Mouse (Mus musculus): Measurements from ENCODE around the gene Cc2d2a.

Gene Cc2d2a

DNA sequence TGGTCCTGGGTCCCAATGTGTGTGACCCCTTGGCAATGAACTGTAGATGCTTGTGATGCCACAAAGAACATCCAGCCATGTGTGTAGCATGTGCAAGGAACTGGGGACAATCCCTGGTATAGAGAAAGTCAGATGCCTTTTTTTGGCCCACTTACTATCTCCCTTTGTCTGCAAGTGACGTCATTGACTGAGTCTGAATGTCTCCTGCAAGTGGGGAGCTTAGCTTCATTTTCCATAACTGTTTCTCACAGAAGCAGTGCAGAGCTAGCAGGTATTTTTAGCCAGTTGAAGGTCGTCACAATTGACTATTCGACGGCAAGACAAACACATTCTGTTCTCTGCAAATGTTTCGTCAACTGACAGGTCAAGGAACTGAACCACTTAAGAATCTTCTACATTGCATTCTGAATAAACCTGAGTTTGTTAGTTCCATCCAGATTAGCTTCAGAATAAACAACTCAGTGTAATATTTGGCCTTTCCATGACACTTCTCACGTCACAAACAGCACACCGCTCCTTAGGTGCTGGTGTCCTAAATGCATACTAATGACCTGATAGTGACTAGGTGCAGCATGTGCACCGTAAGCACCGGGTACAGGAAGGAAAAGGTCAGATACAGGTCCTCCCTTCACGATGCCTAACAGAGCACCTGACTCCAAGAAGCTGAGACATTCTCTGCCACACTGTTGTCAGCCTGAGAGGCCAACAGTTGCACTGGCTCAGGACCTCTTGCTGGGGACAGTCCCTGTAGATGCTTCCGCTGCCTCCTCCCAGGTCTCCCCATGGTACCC, 66.4 kb downstream of the Cc2d2a start:
- no peak for DNase-seq

DNA sequence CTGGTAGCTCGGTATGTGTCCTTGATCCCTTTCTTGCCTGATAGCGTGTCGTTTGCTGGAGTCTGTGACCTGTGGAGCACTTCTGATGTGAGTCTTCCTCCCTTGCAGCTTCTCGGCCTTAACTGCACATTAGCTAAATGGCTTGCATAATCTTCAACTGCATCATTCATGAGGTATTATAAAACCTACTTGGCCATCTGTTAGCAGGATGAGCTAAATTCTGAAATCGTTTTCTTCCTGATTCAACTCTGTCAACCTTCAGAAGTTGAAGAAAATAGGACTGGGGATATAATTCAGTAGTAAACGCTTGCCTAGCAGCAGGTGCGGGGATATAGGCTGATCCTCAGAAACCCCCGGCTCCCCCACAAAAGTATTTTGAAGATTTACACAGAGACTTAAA, 70.2 kb downstream of the Cc2d2a start:
- no peak for DNase-seq

DNA sequence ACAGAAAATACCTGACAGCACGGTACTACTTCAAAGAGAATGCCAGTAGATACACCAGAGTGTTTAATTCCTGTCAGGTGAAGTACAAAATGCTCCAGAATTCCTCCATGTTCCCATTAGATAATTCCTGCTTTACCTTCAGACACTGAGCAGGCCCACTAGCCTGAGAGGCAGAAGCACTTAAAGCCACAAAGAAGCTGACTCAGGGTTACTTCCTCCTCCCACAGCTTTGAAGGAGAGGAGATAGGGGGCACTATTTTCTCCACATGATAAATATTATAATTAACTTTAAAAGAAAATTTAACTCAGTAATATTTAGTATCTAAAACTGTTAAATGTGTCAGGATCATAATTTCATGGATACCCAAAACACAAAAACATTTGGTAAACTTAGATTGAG, 82.0 kb downstream of the Cc2d2a start:
- no peak for DNase-seq

DNA sequence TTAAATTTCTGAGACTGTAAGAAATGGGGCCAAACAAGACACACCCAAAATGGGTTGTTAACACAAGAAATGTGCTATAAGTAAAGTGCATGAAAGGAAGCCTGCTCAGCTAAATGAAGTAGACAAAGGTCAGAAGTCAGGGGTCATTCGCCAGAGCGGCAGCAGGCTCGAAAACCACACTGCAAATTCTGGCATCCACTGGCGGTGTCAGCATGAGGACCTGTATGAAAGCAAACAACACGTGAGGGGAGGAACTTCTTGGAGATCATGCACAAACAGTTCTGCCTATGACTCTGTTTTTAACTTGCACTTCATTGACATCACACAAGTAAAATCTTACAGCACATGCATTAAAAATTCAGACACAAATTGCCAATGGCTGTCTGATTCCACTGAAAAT, 83.0 kb downstream of the Cc2d2a start:
- no peak for DNase-seq

DNA sequence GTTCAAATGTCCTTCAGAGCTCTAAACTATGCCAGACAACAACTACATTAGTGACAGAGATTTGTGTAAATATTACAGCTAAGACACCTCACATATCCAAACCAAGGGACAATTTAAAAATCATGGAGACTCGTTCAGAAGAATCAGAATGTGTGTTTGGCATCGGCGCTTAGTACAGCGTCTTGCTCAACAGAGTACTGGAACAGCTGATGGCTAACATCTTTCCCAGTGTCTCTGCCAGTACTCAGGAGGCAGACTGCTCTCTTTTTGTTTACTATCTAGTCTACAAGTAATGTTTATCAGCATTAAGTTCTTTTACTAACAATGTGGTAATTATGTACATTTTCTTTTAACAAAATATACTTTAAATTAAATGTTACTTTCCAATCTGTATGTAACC, 85.9 kb downstream of the Cc2d2a start:
- DNase-seq, result no peak

DNA sequence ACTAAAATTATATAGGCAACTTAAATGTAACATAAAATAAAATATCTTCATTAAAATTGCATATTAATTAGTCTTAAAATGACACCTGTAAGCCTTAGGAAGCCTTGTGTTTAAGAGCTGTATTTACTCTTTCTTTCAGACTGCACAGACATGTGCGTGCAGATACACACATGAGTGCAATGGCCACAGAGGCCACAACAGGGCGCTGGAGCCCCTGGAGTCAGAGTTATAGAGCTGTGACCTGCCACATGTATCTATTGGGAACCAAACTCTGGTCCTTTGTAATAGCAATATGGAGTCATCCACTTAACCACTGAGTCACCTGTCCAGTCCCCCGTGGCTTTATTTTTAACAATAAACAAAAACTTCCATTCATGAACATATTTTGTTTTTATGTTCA, 86.9 kb downstream of the Cc2d2a start:
- peak in 1 of 2 experiments; percentile 7 for DNase-seq

DNA sequence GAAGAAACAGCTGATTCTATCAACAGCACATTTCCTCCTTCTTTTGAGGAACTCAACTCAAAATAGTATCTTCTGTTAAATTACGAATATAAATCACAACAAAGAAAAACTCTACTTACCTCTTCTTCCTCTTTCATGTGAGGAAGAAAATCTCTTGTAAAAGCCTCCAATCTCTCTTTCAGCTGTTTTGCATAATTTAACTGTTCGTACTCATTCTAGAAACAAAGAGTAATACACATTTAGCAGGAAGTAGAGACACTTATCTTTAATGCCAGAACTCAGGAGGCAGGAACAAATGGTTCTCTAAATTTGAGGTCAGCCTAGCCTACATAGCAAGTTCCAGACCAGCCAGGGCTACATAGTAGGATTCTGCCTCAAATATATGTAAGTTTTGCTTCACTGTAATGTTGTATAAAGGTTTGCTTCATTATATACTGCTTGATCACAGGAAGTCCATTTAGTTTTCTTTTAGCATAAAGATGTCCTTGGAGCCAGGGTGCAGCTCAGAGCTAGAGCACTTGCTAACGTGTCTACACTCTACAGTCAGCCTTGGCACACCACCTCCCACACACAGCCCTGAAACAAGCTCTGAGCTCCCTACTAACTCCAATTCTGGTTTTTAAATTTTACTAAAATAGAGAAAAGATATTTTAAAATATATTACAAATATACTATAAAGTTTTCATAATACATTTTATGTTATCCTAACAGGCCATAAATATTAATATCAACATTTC, 108.6 kb downstream of the Cc2d2a start:
- peak; percentile 38 to 39 for DNase-seq

DNA sequence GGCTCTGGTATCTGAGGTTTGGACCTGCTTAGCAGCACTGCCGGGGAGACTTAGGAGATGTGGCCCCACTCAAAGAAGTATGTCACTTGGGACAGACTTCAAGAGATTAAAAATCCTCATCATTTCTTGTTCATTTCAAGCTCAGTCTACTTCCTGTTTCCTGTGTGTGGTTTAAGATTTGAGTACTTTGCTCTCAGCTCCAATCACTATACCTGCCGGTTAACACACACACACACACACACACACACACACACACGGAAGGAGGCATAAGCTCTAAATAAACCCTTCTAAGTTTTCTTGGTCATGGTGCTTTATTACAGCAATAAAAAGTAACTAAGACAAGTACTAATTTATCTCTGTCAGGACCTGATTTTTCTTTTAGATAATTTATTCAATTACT, 109.4 kb downstream of the Cc2d2a start:
- DNase-seq, result peak; percentile 47 to 53

DNA sequence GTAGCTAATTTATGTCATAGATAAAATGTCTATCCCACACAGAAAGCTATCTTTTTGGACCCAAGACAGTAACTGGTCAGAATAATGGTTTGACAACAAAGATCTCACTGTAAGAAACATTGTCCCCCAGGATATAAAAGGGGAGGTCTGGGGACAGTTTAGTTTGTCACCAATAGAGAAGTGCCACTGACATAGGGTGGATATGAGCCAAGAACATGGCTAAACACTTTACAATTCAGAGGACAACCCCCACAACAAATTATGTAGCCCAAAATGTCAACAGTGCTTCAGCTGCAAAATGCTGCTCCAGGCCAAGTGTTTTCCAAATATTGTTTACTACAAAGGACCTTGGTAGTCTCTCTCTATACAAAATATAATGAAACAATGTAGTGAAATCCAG, 114.3 kb downstream of the Cc2d2a start:
- no peak for DNase-seq

DNA sequence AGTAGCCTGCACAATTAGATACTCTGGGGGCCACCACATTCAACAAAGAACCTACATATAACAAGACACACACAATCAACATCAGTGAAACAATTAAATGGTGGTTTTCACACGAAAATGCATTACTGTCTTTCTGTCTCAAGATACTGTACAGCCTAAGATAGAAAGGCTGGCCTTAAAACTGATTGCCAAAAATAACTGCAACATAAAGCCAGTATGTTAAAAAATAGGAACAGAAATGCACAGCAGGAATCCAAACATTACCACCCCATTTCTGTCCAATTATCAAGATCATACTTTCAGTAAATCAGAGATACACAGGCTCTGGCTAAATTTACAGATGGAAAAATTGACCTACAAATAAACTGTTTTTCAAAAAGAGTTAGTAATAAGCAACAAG, 114.8 kb downstream of the Cc2d2a start:
- DNase-seq, result no peak

DNA sequence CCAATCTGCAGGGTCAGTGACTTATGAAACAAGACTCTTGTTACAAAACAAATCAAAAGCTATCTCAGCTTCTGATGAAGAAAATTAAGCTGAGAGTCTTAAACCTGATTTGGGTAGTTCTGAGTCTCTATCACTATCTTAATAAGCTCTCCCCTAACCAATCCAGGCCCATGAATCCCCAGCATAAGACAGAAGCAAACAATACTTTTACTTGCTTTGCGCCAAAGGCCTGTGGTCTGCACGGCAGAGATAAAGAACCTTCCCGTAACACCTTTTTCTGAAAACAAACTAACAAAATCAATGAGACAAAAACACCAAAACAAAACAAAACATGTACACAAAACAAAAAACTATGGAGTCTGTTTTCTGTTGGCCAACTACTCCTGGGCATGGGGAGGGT, 116.4 kb downstream of the Cc2d2a start:
- DNase-seq, result no peak

DNA sequence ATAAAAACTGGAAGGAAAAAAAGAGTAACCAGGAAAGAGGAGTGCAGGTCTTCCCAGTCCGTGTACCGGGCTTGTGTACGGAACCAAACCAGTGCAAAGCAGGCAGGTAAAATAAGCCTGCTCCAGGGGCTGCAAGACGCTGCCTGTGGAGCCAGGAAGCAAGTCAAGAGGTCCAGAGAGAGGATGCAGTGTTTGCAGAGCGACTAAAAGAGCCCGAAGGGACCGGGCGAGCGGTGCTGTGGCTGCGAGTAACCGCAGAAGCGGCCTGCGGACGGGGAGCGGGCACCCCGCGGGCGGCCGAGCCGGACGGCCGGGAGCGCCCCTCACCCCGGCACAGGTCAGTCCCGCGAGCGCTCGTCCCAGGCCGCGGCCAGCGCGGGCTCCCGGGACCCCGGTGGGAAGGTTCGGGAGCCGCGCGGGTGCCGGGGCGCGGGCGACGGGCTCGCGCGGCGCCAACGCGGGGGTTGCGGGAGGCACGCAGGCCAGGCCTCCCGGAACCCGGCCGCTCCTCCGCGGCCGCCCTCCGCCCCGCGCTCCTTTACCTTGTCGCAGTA, 119.4 kb downstream of the Cc2d2a start:
- DNase-seq, result peak in 1 of 2 experiments; percentile 43

DNA sequence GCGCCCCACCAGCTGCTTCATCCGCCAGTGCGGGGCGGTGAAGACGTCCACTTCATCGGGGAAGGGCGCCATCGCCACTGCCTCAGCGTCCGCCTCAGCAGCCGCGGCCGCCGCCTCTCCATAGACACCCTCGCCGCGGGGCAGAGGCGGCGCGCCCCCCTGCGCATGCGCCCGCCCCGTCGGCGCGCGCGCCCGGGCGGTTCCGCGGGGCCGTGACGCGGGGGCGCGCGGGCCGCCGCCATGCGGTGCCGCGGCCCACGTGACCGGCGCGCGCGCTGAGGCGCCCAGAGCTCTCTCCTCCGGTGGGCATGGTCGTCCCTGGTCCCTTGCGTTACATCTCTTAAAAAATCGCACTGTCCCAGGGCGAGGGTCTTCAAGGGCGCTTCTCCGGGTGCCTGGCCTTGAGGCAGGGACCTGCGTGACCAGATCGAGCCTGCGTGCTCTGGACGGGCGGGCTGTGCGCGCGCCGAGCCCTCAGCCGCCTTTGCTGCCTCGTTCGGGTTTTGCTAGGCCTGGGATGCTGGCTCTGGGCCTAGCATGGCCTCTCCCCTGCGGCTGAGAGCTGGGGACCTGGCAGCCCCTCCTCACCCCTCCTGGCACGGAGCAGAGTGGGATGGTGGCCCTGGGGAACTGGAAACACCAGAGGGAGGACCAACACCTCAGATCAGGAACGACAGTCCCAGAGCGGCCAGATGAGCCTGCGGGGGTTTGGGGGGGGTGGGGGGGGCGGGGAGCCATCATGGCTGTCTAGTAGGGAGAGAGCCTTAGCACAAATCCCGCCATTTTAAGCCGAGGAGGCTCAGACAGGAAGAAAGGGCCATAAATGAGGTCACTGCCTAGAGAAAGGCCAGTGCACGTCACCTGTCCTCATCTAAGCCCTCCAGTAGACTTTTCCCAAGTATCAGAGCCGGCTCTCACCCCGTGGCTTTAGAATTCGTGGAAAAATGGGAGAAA, 120.1 kb downstream of the Cc2d2a start:
- DNase-seq, result peak; percentile 85 to 90

DNA sequence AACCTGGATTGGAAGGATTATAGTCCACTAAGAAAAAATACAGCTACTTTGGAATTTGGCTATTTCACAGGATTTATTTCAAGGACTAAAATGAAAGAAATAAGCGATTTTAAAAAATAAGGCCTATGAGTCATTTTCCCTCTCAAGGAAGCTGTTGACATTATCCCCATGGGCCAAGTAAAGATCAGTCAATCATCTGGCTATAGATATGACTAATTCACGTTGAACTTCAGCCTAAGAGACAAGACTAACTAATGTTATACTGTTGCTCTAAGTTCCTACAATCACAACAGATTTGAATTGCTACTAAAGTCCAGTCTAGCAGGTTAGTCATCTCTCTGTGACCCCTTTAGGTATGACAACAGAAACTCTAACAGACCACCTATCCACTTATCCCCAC, 121.8 kb downstream of the Cc2d2a start:
- DNase-seq, result no peak

DNA sequence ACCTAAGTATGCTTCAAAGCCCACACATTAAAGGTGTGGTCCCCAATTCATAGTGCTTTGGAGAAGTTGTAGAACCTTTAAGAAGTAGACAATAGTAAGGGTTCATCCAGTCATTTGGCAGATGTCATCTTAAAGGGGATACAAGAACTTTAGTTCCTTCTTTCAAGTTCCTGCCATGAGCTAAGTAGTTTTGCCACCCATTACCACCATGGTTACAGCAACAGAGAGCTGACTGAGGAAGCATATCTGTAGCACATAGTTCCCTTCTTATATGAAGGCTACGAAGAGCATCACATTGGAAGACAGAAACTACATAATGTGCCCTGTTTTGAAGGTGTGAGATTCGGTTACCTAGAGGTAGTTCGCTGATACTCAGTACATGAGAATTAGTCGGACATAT, 124.5 kb downstream of the Cc2d2a start:
- no peak for DNase-seq

DNA sequence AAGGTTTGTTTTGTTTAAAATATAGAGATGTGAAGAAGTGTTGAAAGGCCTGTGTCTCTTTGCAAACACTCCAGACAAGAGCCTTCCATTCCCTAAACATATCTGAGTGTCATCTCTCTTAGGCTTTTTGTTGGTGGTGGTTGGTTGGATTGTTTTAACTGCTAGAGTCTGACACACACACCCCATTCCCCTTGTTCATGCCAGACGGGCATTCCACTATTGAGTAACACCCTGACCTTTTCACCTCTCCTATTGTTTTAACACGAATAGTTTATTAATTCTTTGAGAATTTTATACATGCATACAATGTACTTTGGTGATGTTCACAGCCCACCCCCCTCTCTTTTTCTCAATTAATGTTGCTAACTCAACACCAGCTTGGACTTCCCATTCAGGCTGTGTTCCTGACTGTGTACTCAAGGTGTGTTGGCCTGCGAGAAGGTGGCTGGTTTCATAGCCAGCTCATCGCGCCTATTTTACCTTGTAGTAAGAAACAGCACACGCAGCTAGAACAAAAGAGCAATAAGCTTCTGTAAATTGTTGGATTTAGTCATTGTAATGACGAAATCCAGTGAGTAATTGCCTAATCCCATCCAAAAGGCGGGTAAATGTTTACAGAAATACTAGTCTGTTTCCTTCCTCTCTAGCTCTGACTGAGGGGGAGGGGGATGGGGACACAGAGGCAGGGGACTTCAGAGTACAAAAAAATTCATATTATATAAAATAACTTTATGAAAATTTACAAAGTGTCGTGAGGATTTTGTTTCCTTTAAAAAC, 126.0 kb downstream of the Cc2d2a start:
- no peak for DNase-seq

All from B cell, adult 2 months (primary cell).